Mouse (Mus musculus): Measurements from ENCODE around the gene Lamtor1. TPM values are rescaled to one million over a fixed set of nuclear protein-coding genes. Genes with fewer than 3 reads are reported as not detected.
A peak's percentile ranks its signal among the peaks of the same experiment; 100 is the strongest.
"Not testable (repeated sequence)": the region's sequence is repeated elsewhere in the genome, so short reads cannot be mapped to it uniquely, and the experiment has no call there.

Lamtor1 gene
- total and polyA plus RNA-seq, 2 experiments from 2014 or later: 130 to 181 TPM

DNA sequence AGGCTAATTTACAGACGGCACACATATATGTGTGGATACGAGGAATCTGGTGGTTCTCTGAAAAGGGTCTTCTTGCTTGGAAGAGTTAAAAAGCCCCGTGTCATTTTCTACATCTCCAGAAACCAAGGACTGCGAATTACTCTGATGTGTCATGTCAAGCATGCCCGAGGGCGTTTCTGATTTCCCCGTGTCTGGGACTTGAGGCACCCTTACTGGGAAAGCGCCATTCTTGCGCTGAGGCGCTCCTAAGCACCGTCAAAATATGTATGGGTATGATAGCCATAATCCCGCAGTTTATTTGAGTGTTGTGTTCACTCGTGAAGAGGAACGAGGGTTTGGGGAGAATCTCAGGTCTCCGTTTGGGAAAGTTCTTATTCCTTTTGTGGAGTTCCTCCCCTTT lies 27.6 kb downstream of the Lamtor1 start:
- peak overlapping the region; percentile 82 for H3K4me3 ChIP-seq (ENCODE audit: low read length)
- peaks cover 5% of the 10 kb centered on the region; the same call in 1 of the 2 replicates for H3K4me1 ChIP-seq (ENCODE audit: insufficient read depth, low read length)
- no peaks in the 10 kb centered on the region for H3K9me3 ChIP-seq (ENCODE audit: low read length)
- peak overlapping the region; percentile 92 for H3K4me2 ChIP-seq (ENCODE audit: low read depth, low read length)
- WGBS: 6% methylated on average over 15 of the region's 15 CpGs
- DNase-seq (ENCODE audit: low spot score): peak; percentile 24
- no peaks in the 10 kb centered on the region for H3K27me3 ChIP-seq (ENCODE audit: insufficient read depth, low read length)
- no peaks in the 10 kb centered on the region for H3K36me3 ChIP-seq (ENCODE audit: insufficient read depth, low read length)
- no peak for TF ChIP-seq CTCF (IDR thresholded peaks at IDR 0.05; ENCODE audit: low read depth)
- H3K9ac ChIP-seq (replicated peaks; ENCODE audit: low read length): peak overlapping the region; percentile 84
- H3K27ac ChIP-seq: peak overlapping the region; percentile 54; the same call in 1 of the 2 replicates
- ATAC-seq: peak; percentile 27

DNA sequence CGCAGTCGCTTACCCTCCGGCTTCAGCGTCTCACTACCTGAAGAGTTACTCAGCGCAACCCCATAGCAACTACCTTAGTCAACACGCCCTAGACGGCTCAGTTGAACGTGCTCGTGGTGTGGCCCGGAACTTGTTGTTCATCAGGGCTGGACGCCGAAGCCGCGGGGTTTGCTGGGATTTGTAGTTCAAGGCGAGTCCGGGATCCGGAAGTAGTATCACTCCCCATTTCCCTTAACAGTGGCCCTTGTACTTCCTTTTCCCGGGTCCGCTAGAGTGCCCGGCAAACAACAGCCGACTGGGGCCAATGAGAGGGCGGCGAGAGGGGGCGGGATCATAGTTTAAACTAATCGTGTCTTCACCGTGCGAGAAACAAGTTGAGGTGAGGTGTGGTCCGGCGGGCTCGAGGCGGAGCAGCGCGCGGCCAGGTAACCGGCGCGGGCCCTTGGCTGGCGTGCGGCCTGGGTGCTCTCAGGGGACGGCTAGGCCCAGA lies 28.1 kb downstream of the Lamtor1 start, which contains the start of the genes Lrrc51 and Numa1:
TSS of gene Lrrc51 (minus strand) at position 145 of the 490 bp plus-strand sequence.
TSS of gene Numa1 (plus strand) at position 361 of the 490 bp plus-strand sequence.
- H3K4me3 ChIP-seq (ENCODE audit: low read length): peak within 1 kb of the TSS; percentile 82
- no peaks in the 10 kb centered on the region for H3K9me3 ChIP-seq (ENCODE audit: low read length)
- H3K4me1 ChIP-seq (ENCODE audit: insufficient read depth, low read length): peaks cover 5% of the 10 kb centered on the region; the same call in 1 of the 2 replicates
- peak within 1 kb of the TSS; percentile 79 for H3K27ac ChIP-seq
- TF ChIP-seq CTCF (IDR thresholded peaks at IDR 0.05; ENCODE audit: low read depth): no peak
- ATAC-seq: peak; percentile 98
- H3K27me3 ChIP-seq (ENCODE audit: insufficient read depth, low read length): no peaks in the 10 kb centered on the region
- under 1% methylated on average over 40 of the region's 40 CpGs for WGBS
- H3K9ac ChIP-seq (replicated peaks; ENCODE audit: low read length): peak within 1 kb of the TSS; percentile 84
- no peaks in the 10 kb centered on the region for H3K36me3 ChIP-seq (ENCODE audit: insufficient read depth, low read length)
- DNase-seq (ENCODE audit: low spot score): peak; percentile 98
- peak within 1 kb of the TSS; percentile 92 for H3K4me2 ChIP-seq (ENCODE audit: low read depth, low read length)

- no peak overlapping the region for H3K27ac ChIP-seq
- DNase-seq (ENCODE audit: low spot score): no peak
- H3K9ac ChIP-seq (replicated peaks; ENCODE audit: low read length): no peak overlapping the region
- H3K9me3 ChIP-seq (ENCODE audit: low read length): no peaks in the 10 kb centered on the region
- H3K27me3 ChIP-seq (ENCODE audit: insufficient read depth, low read length): no peaks in the 10 kb centered on the region
- no peak for ATAC-seq
- no peak overlapping the region for H3K4me3 ChIP-seq (ENCODE audit: low read length)
- H3K4me2 ChIP-seq (ENCODE audit: low read depth, low read length): no peak overlapping the region
- 96% methylated on average over 4 of the region's 4 CpGs for WGBS
- H3K36me3 ChIP-seq (ENCODE audit: insufficient read depth, low read length): no peaks in the 10 kb centered on the region
- no peak for TF ChIP-seq CTCF (IDR thresholded peaks at IDR 0.05; ENCODE audit: low read depth)
- peaks cover 5% of the 10 kb centered on the region; the same call in 1 of the 2 replicates for H3K4me1 ChIP-seq (ENCODE audit: insufficient read depth, low read length)
Measured at GRCm38 (mm10) chr7:101935957-101936356, 30.3 kb downstream of the Lamtor1 start.

DNA sequence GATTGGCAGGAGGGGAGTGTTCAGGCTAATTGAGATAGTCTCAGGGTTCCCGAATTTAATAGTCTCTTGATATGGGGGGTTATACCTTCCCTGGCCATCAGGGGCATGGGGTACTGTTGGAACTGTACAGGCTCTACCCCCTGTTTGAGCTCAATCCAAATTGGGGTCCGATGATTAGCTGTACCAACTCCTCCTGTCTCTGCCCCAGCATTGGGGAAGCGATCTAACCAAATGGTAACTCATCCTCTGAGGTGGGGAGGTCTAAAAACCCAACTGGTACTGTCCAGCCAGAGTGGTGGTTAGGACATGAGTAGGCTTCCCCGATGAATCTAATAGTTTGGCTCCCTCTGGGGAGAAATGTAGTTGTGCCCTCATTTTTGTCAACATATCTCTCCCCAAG lies 31.3 kb downstream of the Lamtor1 start:
- H3K9me3 ChIP-seq (ENCODE audit: low read length): no peaks in the 10 kb centered on the region
- TF ChIP-seq CTCF (IDR thresholded peaks at IDR 0.05; ENCODE audit: low read depth): no peak

GRCm38 (mm10) chr7:101937569-101937968 lies 31.9 kb downstream of the Lamtor1 start:
- no peaks in the 10 kb centered on the region for H3K9me3 ChIP-seq (ENCODE audit: low read length)
- DNase-seq (ENCODE audit: low spot score) (peak; percentile 6), ATAC-seq (no peak)
- peak overlapping the region; percentile 7; the same call in 1 of the 2 replicates for H3K27ac ChIP-seq
- WGBS: 83% methylated on average over 4 of the region's 4 CpGs
- no peak for TF ChIP-seq CTCF (IDR thresholded peaks at IDR 0.05; ENCODE audit: low read depth)
- H3K9ac ChIP-seq (replicated peaks; ENCODE audit: low read length): no peak overlapping the region
- H3K4me2 ChIP-seq (ENCODE audit: low read depth, low read length): no peak overlapping the region
- H3K36me3 ChIP-seq (ENCODE audit: insufficient read depth, low read length): no peaks in the 10 kb centered on the region
- no peak overlapping the region for H3K4me3 ChIP-seq (ENCODE audit: low read length)
- no peaks in the 10 kb centered on the region for H3K27me3 ChIP-seq (ENCODE audit: insufficient read depth, low read length)
- H3K4me1 ChIP-seq (ENCODE audit: insufficient read depth, low read length): peaks cover 5% of the 10 kb centered on the region; the same call in 1 of the 2 replicates

More for the DNA sequence above, 31.3 kb downstream of the Lamtor1 start:
- 97% methylated on average over 4 of the region's 4 CpGs for WGBS
- Histone ChIP-seq H3K4me1 (ENCODE audit: insufficient read depth, low read length) (peaks cover 5% of the 10 kb centered on the region; the same call in 1 of the 2 replicates), H3K9ac (replicated peaks; ENCODE audit: low read length) (no peak overlapping the region), H3K4me3 (ENCODE audit: low read length) (no peak overlapping the region), H3K27ac (0 out of 2 replicates have a peak overlapping the region, but pooled peaks have one; percentile 7), H3K36me3 (ENCODE audit: insufficient read depth, low read length) (no peaks in the 10 kb centered on the region), H3K4me2 (ENCODE audit: low read depth, low read length) (no peak overlapping the region), H3K27me3 (ENCODE audit: insufficient read depth, low read length) (no peaks in the 10 kb centered on the region)
- ATAC-seq (no peak), DNase-seq (ENCODE audit: low spot score) (no peak)

GRCm38 (mm10) chr7:101938348-101938747 lies 32.6 kb downstream of the Lamtor1 start:
- Histone ChIP-seq H3K4me2 (ENCODE audit: low read depth, low read length) (no peak overlapping the region), H3K27me3 (ENCODE audit: insufficient read depth, low read length) (no peaks in the 10 kb centered on the region), H3K9me3 (ENCODE audit: low read length) (no peaks in the 10 kb centered on the region), H3K4me3 (ENCODE audit: low read length) (no peak overlapping the region), H3K36me3 (ENCODE audit: insufficient read depth, low read length) (no peaks in the 10 kb centered on the region), H3K27ac (no peak overlapping the region), H3K4me1 (ENCODE audit: insufficient read depth, low read length) (peaks cover 5% of the 10 kb centered on the region; the same call in 1 of the 2 replicates), H3K9ac (replicated peaks; ENCODE audit: low read length) (no peak overlapping the region)
- ATAC-seq: no peak
- no peak for TF ChIP-seq CTCF (IDR thresholded peaks at IDR 0.05; ENCODE audit: low read depth)
- no peak for DNase-seq (ENCODE audit: low spot score)
- WGBS: 82% methylated on average over 2 of the region's 2 CpGs

DNA sequence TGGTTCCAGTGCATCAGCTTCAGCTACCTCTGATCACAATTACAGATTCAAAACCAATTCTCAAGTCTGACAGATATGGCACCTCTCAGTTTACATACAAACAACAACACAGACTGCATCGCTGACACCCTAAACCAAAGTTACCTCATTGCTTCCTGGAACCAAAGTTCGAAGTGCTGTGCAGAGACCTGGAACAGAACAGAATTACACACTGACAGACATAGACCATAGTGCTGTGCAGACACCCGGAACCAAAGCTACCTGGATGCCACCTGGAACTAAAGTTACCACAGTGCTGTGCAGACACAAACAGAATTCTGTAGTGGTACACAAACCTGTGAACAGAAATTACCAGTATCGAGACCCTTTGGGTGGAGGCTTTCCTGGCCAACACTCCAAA lies 34.1 kb downstream of the Lamtor1 start:
- H3K4me3 ChIP-seq (ENCODE audit: low read length): no peak overlapping the region
- ATAC-seq: no peak
- no peaks in the 10 kb centered on the region for H3K9me3 ChIP-seq (ENCODE audit: low read length)
- TF ChIP-seq CTCF (IDR thresholded peaks at IDR 0.05; ENCODE audit: low read depth): no peak
- no peaks in the 10 kb centered on the region for H3K27me3 ChIP-seq (ENCODE audit: insufficient read depth, low read length)
- no peak for DNase-seq (ENCODE audit: low spot score)
- H3K36me3 ChIP-seq (ENCODE audit: insufficient read depth, low read length): no peaks in the 10 kb centered on the region
- H3K4me1 ChIP-seq (ENCODE audit: insufficient read depth, low read length): peaks cover 5% of the 10 kb centered on the region; the same call in 1 of the 2 replicates
- 98% methylated on average over 4 of the region's 4 CpGs for WGBS
- no peak overlapping the region for H3K4me2 ChIP-seq (ENCODE audit: low read depth, low read length)
- H3K9ac ChIP-seq (replicated peaks; ENCODE audit: low read length): no peak overlapping the region
- H3K27ac ChIP-seq: no peak overlapping the region

DNA sequence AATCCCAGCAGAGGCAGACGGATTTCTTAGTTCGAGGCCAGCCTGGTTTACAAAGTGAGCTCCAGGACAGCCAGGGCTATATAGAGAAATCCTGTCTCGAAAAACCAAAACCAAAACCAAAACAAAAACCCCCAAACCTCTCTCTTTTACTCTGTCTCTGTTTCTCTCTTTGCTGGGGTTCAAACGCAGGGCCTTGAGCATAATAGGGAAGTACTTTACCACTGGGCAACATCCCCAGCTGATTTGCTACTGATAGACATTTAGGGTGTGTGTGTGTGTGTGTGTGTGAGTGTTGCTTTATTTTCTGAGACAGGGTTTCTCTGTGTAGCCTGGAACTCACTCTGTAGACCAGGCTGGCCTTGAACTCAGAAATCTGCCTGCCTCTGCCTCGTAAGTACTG lies 43.3 kb downstream of the Lamtor1 start:
- WGBS: 92% methylated on average over 5 of the region's 5 CpGs
- H3K9ac ChIP-seq (replicated peaks; ENCODE audit: low read length); H3K4me3 ChIP-seq (ENCODE audit: low read length): not testable (repeated sequence)

More for the DNA sequence above, 43.3 kb downstream of the Lamtor1 start:
- not testable (repeated sequence) for ATAC-seq; H3K36me3 ChIP-seq (ENCODE audit: insufficient read depth, low read length); H3K27me3 ChIP-seq (ENCODE audit: insufficient read depth, low read length); DNase-seq (ENCODE audit: low spot score); H3K4me1 ChIP-seq (ENCODE audit: insufficient read depth, low read length); H3K9me3 ChIP-seq (ENCODE audit: low read length); H3K4me2 ChIP-seq (ENCODE audit: low read depth, low read length); H3K27ac ChIP-seq

Data from hindbrain, postnatal 0 days (tissue).